Mouse (Mus musculus): ENCODE results near the gene Zfp334. TPM values are rescaled to one million over a fixed set of nuclear protein-coding genes. Genes with fewer than 3 reads are reported as not detected.

Gene Zfp334
- polyA plus RNA-seq, 1 experiment from 2014 or later = 20.3 TPM

GRCm38 (mm10) chr2:165398164-165398785 lies 10.2 kb upstream of the Zfp334 start:
- Histone ChIP-seq H3K4me1 (peaks cover 42% of the 10 kb centered on the region), H3K9me3 (no peaks in the 10 kb centered on the region), H3K4me3 (0 out of 2 replicates have a peak overlapping the region, but pooled peaks have one; percentile 15), H3K27ac (peak overlapping the region; percentile 74), H3K36me3 (replicated peaks) (no peaks in the 10 kb centered on the region), H3K27me3 (ENCODE audit: poor library complexity, severe bottlenecking) (no peaks in the 10 kb centered on the region)
- 57% methylated on average over 15 of the region's 15 CpGs for WGBS
- DNase-seq (ENCODE audit: extremely low spot score, low spot score) = no peak

- Histone ChIP-seq H3K36me3 (replicated peaks) (no peaks in the 10 kb centered on the region), H3K27me3 (ENCODE audit: poor library complexity, severe bottlenecking) (no peaks in the 10 kb centered on the region), H3K4me3 (peak overlapping the region; percentile 15; the same call in 1 of the 2 replicates), H3K9me3 (no peaks in the 10 kb centered on the region), H3K4me1 (peaks cover 42% of the 10 kb centered on the region), H3K27ac (peak overlapping the region; percentile 74)
- no peak for DNase-seq (ENCODE audit: extremely low spot score, low spot score)
- 72% methylated on average over 23 of the region's 23 CpGs for WGBS
These were observed 9.6 kb upstream of the Zfp334 start for GRCm38 (mm10) chr2:165397502-165398163.

DNA sequence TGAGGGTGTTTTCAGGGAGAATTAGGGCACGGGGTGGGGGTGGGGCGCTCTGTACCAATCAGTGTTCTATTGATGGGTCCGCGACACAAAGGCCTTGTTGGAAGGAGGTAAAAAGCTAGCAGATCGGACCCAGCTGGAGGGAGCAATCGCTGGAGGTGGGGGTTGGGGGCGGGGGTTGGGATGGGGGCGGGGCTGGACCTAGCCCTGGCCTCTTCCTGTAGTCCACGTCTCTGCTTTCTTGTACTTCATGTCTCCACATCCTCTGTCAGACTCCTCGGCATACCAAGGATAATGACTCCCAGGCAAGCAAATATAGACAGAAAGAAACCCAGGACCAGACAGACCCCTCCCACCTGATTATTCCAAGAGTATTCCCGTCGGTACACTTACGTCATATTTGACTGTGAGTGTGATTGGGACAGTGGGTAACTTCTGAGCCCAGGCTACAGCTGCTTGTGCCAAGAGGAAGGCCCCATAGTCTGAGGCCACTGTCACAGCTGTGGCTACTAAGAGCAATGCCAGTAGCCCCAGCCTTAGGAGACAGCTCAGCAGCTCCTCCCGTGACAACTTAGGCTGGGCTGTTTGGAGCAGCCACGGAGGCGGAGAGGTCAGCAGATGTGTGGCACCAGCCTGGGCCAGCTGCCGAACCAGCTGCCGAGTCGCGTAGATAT lies 8.9 kb upstream of the Zfp334 start:
- Histone ChIP-seq H3K27me3 (ENCODE audit: poor library complexity, severe bottlenecking) (no peaks in the 10 kb centered on the region), H3K4me1 (peaks cover 44% of the 10 kb centered on the region), H3K9me3 (no peaks in the 10 kb centered on the region), H3K27ac (peak overlapping the region; percentile 74), H3K4me3 (peak overlapping the region; percentile 12; the same call in 1 of the 2 replicates), H3K36me3 (replicated peaks) (no peaks in the 10 kb centered on the region)
- DNase-seq (ENCODE audit: extremely low spot score, low spot score) = peak; percentile 28
- 41% methylated on average over 20 of the region's 20 CpGs for WGBS

DNA sequence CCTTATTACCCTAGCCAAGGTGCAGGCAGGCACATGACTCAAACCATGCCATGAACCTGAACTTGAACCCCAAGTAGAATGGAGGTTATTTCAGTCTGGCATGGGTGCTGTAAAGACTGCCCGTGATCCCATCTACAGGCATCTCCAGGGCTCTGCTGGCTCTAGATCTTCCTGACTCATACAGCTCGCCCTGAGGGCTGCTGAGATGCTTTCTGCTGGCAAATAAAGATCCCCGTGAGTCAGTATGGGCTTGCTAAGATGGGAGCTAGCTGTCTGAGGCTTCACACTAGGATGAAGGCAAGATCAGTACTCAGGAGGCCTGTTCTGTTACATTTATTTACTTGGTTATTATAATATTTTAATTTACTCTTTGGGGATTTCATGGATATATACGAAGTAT lies 4.1 kb upstream of the Zfp334 start:
- Histone ChIP-seq H3K4me3 (no peak overlapping the region), H3K36me3 (replicated peaks) (no peaks in the 10 kb centered on the region), H3K4me1 (peaks cover 26% of the 10 kb centered on the region), H3K27ac (no peak overlapping the region), H3K27me3 (ENCODE audit: poor library complexity, severe bottlenecking) (no peaks in the 10 kb centered on the region), H3K9me3 (no peaks in the 10 kb centered on the region)
- WGBS = 85% methylated on average over 4 of the region's 4 CpGs
- DNase-seq (ENCODE audit: extremely low spot score, low spot score) = no peak

DNA sequence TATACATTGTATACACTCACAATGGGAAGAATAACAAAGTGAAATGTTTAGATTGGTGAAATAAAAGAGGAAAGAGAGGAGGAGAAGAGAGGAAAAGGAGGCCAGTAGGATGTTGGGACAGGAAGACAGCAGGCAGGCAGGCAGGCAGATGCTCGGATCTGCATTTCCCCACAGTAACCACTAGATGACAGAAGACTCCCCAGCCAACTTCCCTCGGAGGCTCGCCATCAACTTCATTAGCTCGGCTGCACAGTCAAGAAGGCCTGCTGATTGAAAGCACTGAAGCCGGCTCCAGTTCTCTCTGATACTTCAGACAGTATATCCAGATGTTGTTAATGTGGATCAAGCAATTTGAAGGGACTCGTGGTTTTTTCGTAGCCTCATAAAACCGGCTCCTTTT lies 3.5 kb upstream of the Zfp334 start:
- Histone ChIP-seq H3K27ac (no peak overlapping the region), H3K27me3 (ENCODE audit: poor library complexity, severe bottlenecking) (no peaks in the 10 kb centered on the region), H3K9me3 (no peaks in the 10 kb centered on the region), H3K36me3 (replicated peaks) (peaks cover 4% of the 10 kb centered on the region), H3K4me1 (peaks cover 26% of the 10 kb centered on the region), H3K4me3 (no peak overlapping the region)
- peak; percentile 69 for DNase-seq (ENCODE audit: extremely low spot score, low spot score)
- WGBS = 20% methylated on average over 8 of the region's 8 CpGs

DNA sequence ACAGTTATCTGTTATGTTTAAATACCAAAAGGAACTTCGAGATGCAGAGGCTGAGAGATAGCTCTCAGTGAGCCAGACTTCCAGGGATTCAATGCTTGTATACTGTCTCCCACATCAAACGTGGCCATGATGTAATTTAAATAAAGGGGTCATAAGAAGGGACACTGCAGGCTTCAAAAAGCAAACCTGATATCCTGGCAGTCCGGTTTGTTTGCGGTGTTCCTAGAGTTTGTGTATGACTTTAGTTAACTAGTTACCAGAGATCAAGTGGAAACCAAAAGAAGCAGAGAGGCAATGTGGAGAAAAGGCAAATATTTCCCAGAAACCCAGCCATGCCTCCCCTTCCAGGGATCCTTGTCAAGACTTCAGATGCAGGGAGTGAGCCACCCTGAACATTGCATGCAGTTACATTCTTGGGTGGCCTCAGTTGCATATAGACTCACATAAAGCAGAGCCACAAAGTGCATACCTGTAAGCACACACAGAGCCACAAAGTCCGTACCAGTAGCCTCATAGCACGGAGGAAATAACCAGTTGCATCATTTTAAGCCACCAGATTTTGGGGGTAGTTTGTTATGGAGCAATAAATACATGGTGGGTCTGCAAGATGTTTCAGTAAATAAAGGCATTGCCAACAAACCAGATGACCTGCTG lies 1.4 kb upstream of the Zfp334 start:
- Histone ChIP-seq H3K9me3 (no peaks in the 10 kb centered on the region), H3K4me3 (no peak overlapping the region), H3K4me1 (peaks cover 37% of the 10 kb centered on the region), H3K36me3 (replicated peaks) (peaks cover 25% of the 10 kb centered on the region), H3K27me3 (ENCODE audit: poor library complexity, severe bottlenecking) (no peaks in the 10 kb centered on the region), H3K27ac (no peak overlapping the region)
- no peak for DNase-seq (ENCODE audit: extremely low spot score, low spot score)
- WGBS = 83% methylated on average over 6 of the region's 6 CpGs

GRCm38 (mm10) chr2:165387370-165387769 lies 689 bp downstream of the Zfp334 start:
- peak overlapping the region; percentile 85 for H3K4me3 ChIP-seq
- H3K27me3 ChIP-seq (ENCODE audit: poor library complexity, severe bottlenecking) = no peaks in the 10 kb centered on the region
- DNase-seq (ENCODE audit: extremely low spot score, low spot score) = no peak
- peak overlapping the region; percentile 99 for H3K27ac ChIP-seq
- peaks cover 4% of the 10 kb centered on the region; the same call in 1 of the 2 replicates for H3K9me3 ChIP-seq
- 7% methylated on average over 4 of the region's 4 CpGs for WGBS
- H3K36me3 ChIP-seq (replicated peaks) = peaks cover 46% of the 10 kb centered on the region
- peaks cover 39% of the 10 kb centered on the region for H3K4me1 ChIP-seq

DNA sequence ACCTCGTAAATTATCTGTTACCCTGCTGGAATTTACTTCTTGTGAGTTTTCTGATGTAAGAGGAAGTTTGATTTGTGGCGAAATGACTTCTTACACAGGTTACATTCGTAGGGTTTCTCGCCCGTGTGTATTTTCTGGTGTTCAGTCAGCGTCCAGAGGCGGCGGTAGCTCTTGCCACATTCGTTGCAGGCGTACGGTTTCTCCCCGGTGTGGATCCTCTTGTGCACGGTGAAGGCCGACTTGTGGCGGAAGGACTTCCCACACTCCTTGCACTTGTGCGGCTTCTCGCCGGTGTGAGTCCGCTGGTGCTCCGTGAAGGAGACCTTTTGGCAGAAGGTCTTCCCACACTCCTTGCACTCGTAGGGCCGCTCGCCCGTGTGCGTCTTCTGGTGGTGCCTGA lies 8.0 kb downstream of the Zfp334 start:
- Histone ChIP-seq H3K4me3 (no peak overlapping the region), H3K27ac (no peak overlapping the region), H3K4me1 (peaks cover 19% of the 10 kb centered on the region; the same call in 1 of the 2 replicates), H3K9me3 (peaks cover 29% of the 10 kb centered on the region), H3K36me3 (replicated peaks) (peaks cover 100% of the 10 kb centered on the region), H3K27me3 (ENCODE audit: poor library complexity, severe bottlenecking) (no peaks in the 10 kb centered on the region)
- 96% methylated on average over 25 of the region's 25 CpGs for WGBS
- DNase-seq (ENCODE audit: extremely low spot score, low spot score) = no peak

- Histone ChIP-seq H3K27me3 (ENCODE audit: poor library complexity, severe bottlenecking) (no peaks in the 10 kb centered on the region), H3K36me3 (replicated peaks) (peaks cover 69% of the 10 kb centered on the region), H3K27ac (no peak overlapping the region), H3K4me3 (no peak overlapping the region), H3K4me1 (peaks cover 27% of the 10 kb centered on the region), H3K9me3 (peaks cover 13% of the 10 kb centered on the region)
- 86% methylated on average over 4 of the region's 4 CpGs for WGBS
- DNase-seq (ENCODE audit: extremely low spot score, low spot score) = no peak
These were observed 12.1 kb downstream of the Zfp334 start for GRCm38 (mm10) chr2:165376001-165376400.

- peaks cover 8% of the 10 kb centered on the region for H3K9me3 ChIP-seq
- H3K4me1 ChIP-seq = peaks cover 32% of the 10 kb centered on the region
- H3K27ac ChIP-seq = no peak overlapping the region
- DNase-seq (ENCODE audit: extremely low spot score, low spot score) = no peak
- WGBS = 86% methylated on average over 5 of the region's 5 CpGs
- H3K36me3 ChIP-seq (replicated peaks) = peaks cover 64% of the 10 kb centered on the region
- no peaks in the 10 kb centered on the region for H3K27me3 ChIP-seq (ENCODE audit: poor library complexity, severe bottlenecking)
- H3K4me3 ChIP-seq = no peak overlapping the region
These were observed 12.6 kb downstream of the Zfp334 start for GRCm38 (mm10) chr2:165375478-165375877.

DNA sequence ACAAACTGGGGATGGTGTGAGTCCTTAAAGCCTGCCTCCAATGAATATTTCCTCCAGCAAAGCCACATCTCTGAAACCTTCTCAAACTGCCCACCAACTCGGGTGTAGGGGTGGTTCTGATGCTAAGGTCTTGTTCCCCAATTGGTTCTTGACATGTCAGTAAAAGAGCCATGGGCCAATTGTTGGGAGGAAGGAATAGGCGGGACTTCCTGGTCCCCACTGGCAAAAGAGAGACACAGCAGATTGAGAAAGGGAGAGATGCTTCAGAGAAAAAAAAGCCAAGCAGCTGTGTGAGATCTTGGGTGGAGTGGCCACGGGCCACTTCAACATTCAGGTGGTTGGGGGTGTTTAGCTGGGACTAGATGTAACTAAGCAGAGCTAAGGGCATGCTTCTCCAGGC lies 17.0 kb downstream of the Zfp334 start:
- peaks cover 20% of the 10 kb centered on the region for H3K27me3 ChIP-seq (ENCODE audit: poor library complexity, severe bottlenecking)
- H3K27ac ChIP-seq = 0 out of 2 replicates have a peak overlapping the region, but pooled peaks have one; percentile 4
- peaks cover 20% of the 10 kb centered on the region for H3K36me3 ChIP-seq (replicated peaks)
- no peak overlapping the region for H3K4me3 ChIP-seq
- no peak for DNase-seq (ENCODE audit: extremely low spot score, low spot score)
- H3K4me1 ChIP-seq = peaks cover 59% of the 10 kb centered on the region
- 28% methylated on average over 3 of the region's 3 CpGs for WGBS
- no peaks in the 10 kb centered on the region for H3K9me3 ChIP-seq

DNA sequence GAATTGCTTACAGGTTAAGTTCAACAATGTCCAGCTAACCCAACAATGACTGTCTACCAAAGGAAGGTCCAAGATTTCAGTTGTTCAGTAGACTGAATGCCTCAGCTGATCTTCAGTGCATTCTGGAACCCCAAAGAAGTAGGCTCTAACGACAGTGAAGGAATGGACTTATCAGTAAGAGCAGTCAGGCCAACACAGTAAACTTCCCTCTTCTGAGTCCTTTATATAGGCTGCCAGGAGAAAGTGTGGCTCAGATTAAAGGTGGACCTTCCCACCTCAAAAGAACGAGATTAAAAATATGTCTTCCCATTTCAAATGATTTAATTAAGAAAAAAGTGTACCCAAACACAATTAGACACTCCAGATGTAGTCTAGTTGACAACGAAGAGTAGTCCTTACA lies 17.7 kb downstream of the Zfp334 start:
- peaks cover 23% of the 10 kb centered on the region for H3K27me3 ChIP-seq (ENCODE audit: poor library complexity, severe bottlenecking)
- peaks cover 13% of the 10 kb centered on the region for H3K36me3 ChIP-seq (replicated peaks)
- no peak overlapping the region for H3K27ac ChIP-seq
- H3K9me3 ChIP-seq = no peaks in the 10 kb centered on the region
- DNase-seq (ENCODE audit: extremely low spot score, low spot score) = no peak
- H3K4me1 ChIP-seq = peaks cover 52% of the 10 kb centered on the region
- no peak overlapping the region for H3K4me3 ChIP-seq
- WGBS = 81% methylated on average over 3 of the region's 3 CpGs

Measured in forebrain, embryonic 10.5 days (tissue).